Comparison of ENCODE assay signal across 1 mouse cellular context in the genomic region with DNA sequence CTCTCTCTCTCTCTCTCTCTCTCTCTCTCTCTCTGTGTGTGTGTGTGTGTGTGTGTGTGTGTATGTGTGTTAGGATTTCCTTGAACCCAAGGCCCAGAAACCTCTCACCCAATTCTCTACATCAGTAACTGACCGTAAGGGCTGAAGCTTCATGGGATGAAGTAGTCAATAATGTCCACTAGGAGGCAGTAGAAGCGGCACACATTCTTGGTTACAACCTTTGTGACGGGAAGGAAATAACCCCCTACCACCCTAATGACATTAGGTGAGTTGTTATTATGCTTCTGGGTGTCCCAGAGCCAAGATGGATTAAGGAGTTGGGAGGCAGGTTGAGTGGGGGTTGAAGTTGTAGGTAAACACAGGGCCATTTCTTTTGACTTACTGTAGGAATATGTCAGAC.
A peak's percentile ranks its signal among the peaks of the same experiment; 100 is the strongest.
TF ChIP-seq lines count a peak whose summit lies in the region.

No protein-coding gene starts in this region.

TF ChIP-seq in CH12.LX, 34 proteins besides CTCF, POLR2A, EP300 and RAD21:
- TF ChIP-seq POLR2AphosphoS2 (IDR thresholded peaks at IDR 0.05; ENCODE audit: low read depth, low read length) (no peak), SMC3 (IDR thresholded peaks at IDR 0.05; ENCODE audit: low read depth, low read length) (peak; percentile 56)
